Mouse (Mus musculus) testis, adult 2 months (tissue): ENCODE measurements around the gene Xab2. TPM values are rescaled to one million over a fixed set of nuclear protein-coding genes. Genes with fewer than 3 reads are reported as not detected.

Experiments used
- H3K27ac ChIP-seq: fragments of 200-500 bp; 2 replicates; pipeline ENCODE4 v1.5.1; 2012; ENCODE audit warnings: low read depth, low read length; ENCODE audit not compliant: control insufficient read depth, insufficient read depth
- H3K27me3 ChIP-seq: fragments of 200-500 bp; 2 replicates; pipeline ENCODE4 v1.6.1; 2012; ENCODE audit warnings: mild to moderate bottlenecking, low read length, moderate library complexity; ENCODE audit not compliant: control insufficient read depth, insufficient read depth
- H3K36me3 ChIP-seq: fragments of 200-500 bp; 2 replicates; pipeline ENCODE4 v1.6.1; 2012; ENCODE audit warnings: mild to moderate bottlenecking, low read length; ENCODE audit not compliant: control insufficient read depth, insufficient read depth
- H3K4me1 ChIP-seq: fragments of 200-500 bp; 2 replicates; pipeline ENCODE4 v1.6.1; 2012; ENCODE audit warnings: low read length; ENCODE audit not compliant: control insufficient read depth, insufficient read depth
- H3K4me3 ChIP-seq: fragments of 200-500 bp; 2 replicates; pipeline ENCODE4 v1.5.1; 2012; ENCODE audit warnings: low read depth, mild to moderate bottlenecking, low read length, moderate library complexity, mixed read lengths; ENCODE audit not compliant: control insufficient read depth
- CTCF ChIP-seq: fragments of 200-500 bp; IDR thresholded peaks from 2 replicates; pipeline ENCODE4 v1.5.1; 2012; ENCODE audit warnings: low read depth, mild to moderate bottlenecking, inconsistent platforms, low read length, moderate library complexity; ENCODE audit not compliant: control insufficient read depth, insufficient read depth, insufficient replicate concordance
- POLR2A ChIP-seq: fragments of 200-500 bp; IDR thresholded peaks from 2 replicates; pipeline ENCODE4 v1.6.1; 2012; ENCODE audit warnings: low read depth, mild to moderate bottlenecking, inconsistent platforms, low read length, moderate library complexity; ENCODE audit not compliant: control insufficient read depth
- polyA plus RNA-seq: library from polyadenylated mRNA; depleted of rRNA; stranded (reverse); fragments of >200 nt; gene quantifications from 2 replicates; pipeline ENCODE4 v1.2.3, GENCODE M21; 2012

Xab2 gene
- polyA plus RNA-seq, 1 experiment = 65.9 TPM

- TF ChIP-seq CTCF (no peak), POLR2A (no peak)
- no peaks in the 10 kb centered on the region for H3K27me3 ChIP-seq
- H3K4me1 ChIP-seq = peaks cover 10% of the 10 kb centered on the region
- H3K36me3 ChIP-seq = no peaks in the 10 kb centered on the region
- no peak overlapping the region for H3K27ac ChIP-seq
- no peak overlapping the region for H3K4me3 ChIP-seq
Observed at GRCm38 (mm10) chr8:3654726-3655508, 33.8 kb upstream of the Xab2 start.

GRCm38 (mm10) chr8:3652845-3653244, 31.7 kb upstream of the Xab2 start:
- Histone ChIP-seq H3K27me3 (no peaks in the 10 kb centered on the region), H3K4me3 (no peak overlapping the region), H3K4me1 (peaks cover 10% of the 10 kb centered on the region), H3K27ac (no peak overlapping the region), H3K36me3 (no peaks in the 10 kb centered on the region)
- TF ChIP-seq POLR2A (no peak), CTCF (no peak)

- Histone ChIP-seq H3K4me3 (no peak overlapping the region), H3K4me1 (no peaks in the 10 kb centered on the region), H3K36me3 (no peaks in the 10 kb centered on the region), H3K27ac (no peak overlapping the region), H3K27me3 (no peaks in the 10 kb centered on the region)
- TF ChIP-seq CTCF = no peak
- TF ChIP-seq POLR2A = no peak
Observed at GRCm38 (mm10) chr8:3648990-3649389, 27.9 kb upstream of the Xab2 start.

- Histone ChIP-seq H3K27me3 (no peaks in the 10 kb centered on the region), H3K36me3 (no peaks in the 10 kb centered on the region), H3K4me3 (no peak overlapping the region), H3K27ac (no peak overlapping the region), H3K4me1 (no peaks in the 10 kb centered on the region)
- TF ChIP-seq POLR2A = no peak
- no peak for TF ChIP-seq CTCF
Observed at GRCm38 (mm10) chr8:3648268-3648667, 27.2 kb upstream of the Xab2 start.

- TF ChIP-seq POLR2A = no peak
- TF ChIP-seq CTCF = no peak
- Histone ChIP-seq H3K27ac (no peak overlapping the region), H3K36me3 (no peaks in the 10 kb centered on the region), H3K27me3 (no peaks in the 10 kb centered on the region), H3K4me1 (no peaks in the 10 kb centered on the region), H3K4me3 (no peak overlapping the region)
Observed at GRCm38 (mm10) chr8:3647561-3647960, 26.4 kb upstream of the Xab2 start.

GRCm38 (mm10) chr8:3646824-3647531, 25.9 kb upstream of the Xab2 start:
- TF ChIP-seq POLR2A (no peak), CTCF (no peak)
- Histone ChIP-seq H3K27me3 (no peaks in the 10 kb centered on the region), H3K4me1 (no peaks in the 10 kb centered on the region), H3K36me3 (no peaks in the 10 kb centered on the region), H3K4me3 (no peak overlapping the region), H3K27ac (no peak overlapping the region)

- Histone ChIP-seq H3K36me3 (no peaks in the 10 kb centered on the region), H3K27me3 (no peaks in the 10 kb centered on the region), H3K4me3 (no peak overlapping the region), H3K4me1 (no peaks in the 10 kb centered on the region), H3K27ac (no peak overlapping the region)
- no peak for TF ChIP-seq POLR2A
- no peak for TF ChIP-seq CTCF
Observed at GRCm38 (mm10) chr8:3645804-3646203, 24.7 kb upstream of the Xab2 start.

GRCm38 (mm10) chr8:3631478-3631875, 10.4 kb upstream of the Xab2 start:
- Histone ChIP-seq H3K36me3 (no peaks in the 10 kb centered on the region), H3K4me3 (peak overlapping the region; percentile 73), H3K4me1 (peaks cover 4% of the 10 kb centered on the region; the same call in 1 of the 2 replicates), H3K27me3 (no peaks in the 10 kb centered on the region), H3K27ac (no peak overlapping the region)
- TF ChIP-seq POLR2A (no peak), CTCF (no peak)
